Mouse (Mus musculus): ENCODE data around the gene Hoxb7. TPM values are rescaled to one million over a fixed set of nuclear protein-coding genes. Genes with fewer than 3 reads are reported as not detected.

The Hoxb7 gene
- polyA plus RNA-seq, 1 experiment from 2014 or later = 11.7 TPM

DNA sequence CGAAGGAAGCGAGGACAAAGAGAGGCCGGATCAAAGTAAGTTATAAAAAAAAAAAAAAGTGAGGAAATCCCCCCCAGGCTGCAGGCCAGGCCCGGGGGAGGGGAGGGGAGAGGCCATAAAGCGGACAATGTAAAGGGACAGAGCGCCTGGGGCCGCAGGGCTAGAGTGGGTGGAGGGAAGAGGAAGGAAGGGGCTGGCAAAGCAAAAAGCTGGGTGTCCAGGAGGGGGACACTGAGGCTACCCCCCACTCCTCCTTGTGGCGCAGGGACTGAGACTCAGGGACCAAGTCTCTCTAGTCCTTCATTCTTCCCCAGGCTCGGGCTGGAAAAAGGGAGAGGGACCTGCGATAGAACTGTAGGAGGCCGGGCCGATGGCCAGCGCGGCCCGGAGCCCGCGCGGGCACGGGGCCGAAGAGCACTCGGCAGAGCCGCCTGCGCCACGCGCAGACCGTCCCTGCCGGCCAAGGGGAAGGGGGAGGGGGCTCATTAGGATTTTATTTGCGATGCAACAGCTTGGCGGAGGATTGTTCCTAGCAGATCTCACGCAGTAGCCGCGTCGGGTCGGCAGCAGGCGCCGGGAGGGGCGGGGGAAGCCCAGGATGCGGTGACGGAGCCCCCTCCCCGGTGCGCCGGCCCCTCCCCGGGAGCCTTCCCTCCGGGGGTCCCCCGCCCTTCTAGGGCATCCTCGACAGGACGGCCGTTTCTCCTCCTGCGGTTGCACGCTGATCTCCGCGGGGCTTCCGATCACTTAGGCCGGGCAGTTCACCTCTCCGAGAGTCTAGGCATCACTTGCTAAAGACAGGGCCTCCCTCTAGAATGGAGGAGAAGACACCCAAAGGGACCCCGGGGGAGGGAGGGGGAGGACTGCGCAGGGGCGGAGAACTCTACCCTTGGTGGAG is 14.2 kb upstream of the Hoxb7 start:
- DNase-seq (ENCODE audit: low spot score) (no peak), ATAC-seq (replicated peaks; ENCODE audit: low FRiP score, low TSS enrichment, low read depth) (peak; percentile 18; the same call in 1 of the 2 replicates)
- H3K36me3 ChIP-seq (ENCODE audit: control insufficient read depth, insufficient read depth, low read length) = no peaks in the 10 kb centered on the region
- H3K9ac ChIP-seq (ENCODE audit: low read length) = peak overlapping the region; percentile 37; the same call in 1 of the 2 replicates
- no peak overlapping the region for H3K27ac ChIP-seq (ENCODE audit: low read depth)
- H3K4me2 ChIP-seq (ENCODE audit: low read length) = peak overlapping the region; percentile 49
- H3K9me3 ChIP-seq (ENCODE audit: control insufficient read depth, low read length) = no peaks in the 10 kb centered on the region
- H3K4me1 ChIP-seq (replicated peaks; ENCODE audit: control insufficient read depth, insufficient read depth, low read length) = 0 out of 2 replicates have a peak, but pooled peaks cover 16% of the 10 kb centered on the region
- H3K4me3 ChIP-seq (ENCODE audit: low read depth, low read length) = peak overlapping the region; percentile 30
- H3K27me3 ChIP-seq (replicated peaks; ENCODE audit: control insufficient read depth, insufficient read depth, low read length) = peaks cover 100% of the 10 kb centered on the region
- WGBS = 1% methylated on average over 56 of the region's 58 CpGs

DNA sequence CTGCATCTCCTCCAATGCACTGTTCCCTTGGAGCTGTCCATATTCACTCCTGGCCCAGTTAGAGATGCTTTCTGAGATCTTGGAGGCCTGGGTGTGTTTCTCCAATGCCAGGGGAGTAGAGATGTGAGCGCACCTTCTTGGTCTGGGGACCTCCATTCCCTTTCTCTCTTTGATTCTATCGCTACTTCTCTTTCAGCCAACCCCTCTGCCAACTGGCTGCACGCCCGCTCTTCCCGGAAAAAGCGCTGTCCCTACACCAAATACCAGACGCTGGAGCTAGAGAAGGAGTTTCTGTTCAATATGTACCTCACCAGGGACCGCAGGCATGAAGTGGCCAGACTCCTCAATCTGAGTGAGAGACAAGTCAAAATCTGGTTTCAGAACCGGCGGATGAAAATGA is 12.0 kb upstream of the Hoxb7 start:
- Histone ChIP-seq H3K36me3 (ENCODE audit: control insufficient read depth, insufficient read depth, low read length) (no peaks in the 10 kb centered on the region), H3K9ac (ENCODE audit: low read length) (no peak overlapping the region), H3K27ac (ENCODE audit: low read depth) (no peak overlapping the region), H3K4me2 (ENCODE audit: low read length) (no peak overlapping the region), H3K27me3 (replicated peaks; ENCODE audit: control insufficient read depth, insufficient read depth, low read length) (peaks cover 98% of the 10 kb centered on the region), H3K9me3 (ENCODE audit: control insufficient read depth, low read length) (no peaks in the 10 kb centered on the region), H3K4me1 (replicated peaks; ENCODE audit: control insufficient read depth, insufficient read depth, low read length) (peaks cover 22% of the 10 kb centered on the region; the same call in 1 of the 2 replicates), H3K4me3 (ENCODE audit: low read depth, low read length) (no peak overlapping the region)
- WGBS = 30% methylated on average over 10 of the region's 10 CpGs
- DNase-seq (ENCODE audit: low spot score) (no peak), ATAC-seq (replicated peaks; ENCODE audit: low FRiP score, low TSS enrichment, low read depth) (no peak)

DNA sequence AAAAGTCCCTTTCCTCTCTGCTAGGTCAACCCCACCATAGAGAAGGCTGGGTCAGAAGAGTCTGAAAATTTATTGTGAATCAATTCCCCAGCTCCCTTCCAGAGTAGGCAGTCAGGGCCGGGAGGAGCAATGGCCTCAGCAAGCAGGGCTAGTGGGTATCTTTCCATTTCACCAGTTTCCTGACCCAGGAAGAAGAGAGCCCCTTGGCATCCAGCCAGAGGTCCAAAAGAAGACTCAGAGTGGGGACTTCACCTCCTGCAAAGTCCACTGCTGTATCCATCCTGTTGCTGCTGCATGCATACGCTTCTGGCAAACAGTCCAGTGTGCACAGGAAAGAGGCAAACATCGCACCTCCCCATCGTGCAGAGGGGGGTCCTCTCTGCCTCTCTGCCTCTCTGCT is 10.5 kb upstream of the Hoxb7 start:
- no peak for ATAC-seq (replicated peaks; ENCODE audit: low FRiP score, low TSS enrichment, low read depth)
- H3K4me3 ChIP-seq (ENCODE audit: low read depth, low read length) = no peak overlapping the region
- DNase-seq (ENCODE audit: low spot score) = no peak
- peaks cover 90% of the 10 kb centered on the region for H3K27me3 ChIP-seq (replicated peaks; ENCODE audit: control insufficient read depth, insufficient read depth, low read length)
- no peaks in the 10 kb centered on the region for H3K36me3 ChIP-seq (ENCODE audit: control insufficient read depth, insufficient read depth, low read length)
- no peaks in the 10 kb centered on the region for H3K9me3 ChIP-seq (ENCODE audit: control insufficient read depth, low read length)
- no peak overlapping the region for H3K9ac ChIP-seq (ENCODE audit: low read length)
- 33% methylated on average over 4 of the region's 4 CpGs for WGBS
- peaks cover 18% of the 10 kb centered on the region; the same call in 1 of the 2 replicates for H3K4me1 ChIP-seq (replicated peaks; ENCODE audit: control insufficient read depth, insufficient read depth, low read length)
- H3K4me2 ChIP-seq (ENCODE audit: low read length) = no peak overlapping the region
- H3K27ac ChIP-seq (ENCODE audit: low read depth) = no peak overlapping the region

DNA sequence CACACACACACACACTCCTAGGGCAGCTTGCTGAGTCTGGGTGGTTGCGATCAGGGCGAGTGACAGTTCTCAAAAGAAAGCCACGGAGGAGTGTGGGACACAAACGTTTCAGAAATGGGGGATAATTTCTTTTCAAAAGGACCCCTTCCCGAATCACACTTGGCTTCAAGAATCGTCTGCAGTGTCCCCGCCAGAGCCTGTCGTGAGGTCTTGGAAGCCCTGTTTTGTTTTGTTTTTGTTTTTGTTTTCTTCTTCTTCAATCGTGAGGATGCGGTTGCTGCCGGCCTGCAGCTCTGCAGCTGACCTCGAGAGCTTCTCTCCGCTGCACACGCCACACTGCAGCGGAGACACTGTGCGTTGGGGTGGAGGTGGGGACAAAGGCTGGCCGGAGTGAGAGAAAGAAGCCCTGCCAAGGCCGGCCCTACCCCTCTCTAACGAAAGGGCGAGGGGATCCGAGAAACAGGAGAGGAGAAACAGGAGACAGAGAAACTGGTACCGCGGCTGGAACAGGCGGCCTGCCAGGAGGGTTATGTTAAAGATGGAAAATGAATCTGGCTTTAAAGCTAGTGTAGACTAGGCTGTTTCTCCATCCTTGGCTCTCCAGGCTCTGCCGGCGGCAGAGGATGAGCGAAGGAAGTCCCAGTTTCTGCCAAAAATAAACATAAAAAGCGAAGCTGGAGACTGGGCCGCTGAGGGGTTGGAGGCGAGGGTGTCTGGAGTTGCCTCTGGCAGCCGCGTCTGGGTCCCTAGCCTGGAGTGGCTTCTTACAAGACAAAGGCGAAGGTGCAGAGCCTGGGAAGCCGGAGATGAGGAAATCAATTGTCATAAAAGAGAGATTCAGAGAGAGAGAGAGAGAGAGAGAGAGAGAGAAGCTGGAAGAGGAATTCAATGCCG is 9.0 kb upstream of the Hoxb7 start:
- Histone ChIP-seq H3K9ac (ENCODE audit: low read length) (0 out of 2 replicates have a peak overlapping the region, but pooled peaks have one; percentile 20), H3K4me1 (replicated peaks; ENCODE audit: control insufficient read depth, insufficient read depth, low read length) (peaks cover 7% of the 10 kb centered on the region; the same call in 1 of the 2 replicates), H3K4me3 (ENCODE audit: low read depth, low read length) (no peak overlapping the region), H3K4me2 (ENCODE audit: low read length) (peak overlapping the region; percentile 36), H3K36me3 (ENCODE audit: control insufficient read depth, insufficient read depth, low read length) (no peaks in the 10 kb centered on the region), H3K27me3 (replicated peaks; ENCODE audit: control insufficient read depth, insufficient read depth, low read length) (peaks cover 86% of the 10 kb centered on the region), H3K27ac (ENCODE audit: low read depth) (no peak overlapping the region), H3K9me3 (ENCODE audit: control insufficient read depth, low read length) (no peaks in the 10 kb centered on the region)
- ATAC-seq (replicated peaks; ENCODE audit: low FRiP score, low TSS enrichment, low read depth) = no peak
- 7% methylated on average over 35 of the region's 35 CpGs for WGBS
- no peak for DNase-seq (ENCODE audit: low spot score)

DNA sequence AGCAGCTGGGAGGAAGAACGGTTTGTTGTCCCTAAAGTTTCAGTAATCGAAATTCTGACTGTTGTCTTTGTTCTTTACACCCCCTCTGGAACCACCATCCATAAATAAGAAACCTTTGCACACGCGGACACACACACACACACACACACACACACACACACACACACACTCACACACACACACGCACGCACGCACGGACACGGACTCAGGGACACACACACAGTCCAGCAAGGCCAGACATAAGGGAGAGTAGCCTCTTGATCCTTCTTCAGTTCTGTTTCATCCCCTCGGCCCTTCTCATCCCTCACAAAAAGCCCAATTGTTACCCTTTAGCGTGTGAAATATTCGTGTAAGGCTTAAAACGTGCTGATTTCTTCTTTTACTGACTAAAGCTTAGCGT is 8.1 kb upstream of the Hoxb7 start:
- 0 out of 2 replicates have a peak overlapping the region, but pooled peaks have one; percentile 36 for H3K4me2 ChIP-seq (ENCODE audit: low read length)
- peaks cover 7% of the 10 kb centered on the region; the same call in 1 of the 2 replicates for H3K4me1 ChIP-seq (replicated peaks; ENCODE audit: control insufficient read depth, insufficient read depth, low read length)
- ATAC-seq (replicated peaks; ENCODE audit: low FRiP score, low TSS enrichment, low read depth) = no peak
- DNase-seq (ENCODE audit: low spot score) = no peak
- no peaks in the 10 kb centered on the region for H3K9me3 ChIP-seq (ENCODE audit: control insufficient read depth, low read length)
- no peak overlapping the region for H3K4me3 ChIP-seq (ENCODE audit: low read depth, low read length)
- WGBS = 19% methylated on average over 14 of the region's 14 CpGs
- H3K36me3 ChIP-seq (ENCODE audit: control insufficient read depth, insufficient read depth, low read length) = no peaks in the 10 kb centered on the region
- H3K27me3 ChIP-seq (replicated peaks; ENCODE audit: control insufficient read depth, insufficient read depth, low read length) = peaks cover 77% of the 10 kb centered on the region
- H3K27ac ChIP-seq (ENCODE audit: low read depth) = no peak overlapping the region
- no peak overlapping the region for H3K9ac ChIP-seq (ENCODE audit: low read length)

DNA sequence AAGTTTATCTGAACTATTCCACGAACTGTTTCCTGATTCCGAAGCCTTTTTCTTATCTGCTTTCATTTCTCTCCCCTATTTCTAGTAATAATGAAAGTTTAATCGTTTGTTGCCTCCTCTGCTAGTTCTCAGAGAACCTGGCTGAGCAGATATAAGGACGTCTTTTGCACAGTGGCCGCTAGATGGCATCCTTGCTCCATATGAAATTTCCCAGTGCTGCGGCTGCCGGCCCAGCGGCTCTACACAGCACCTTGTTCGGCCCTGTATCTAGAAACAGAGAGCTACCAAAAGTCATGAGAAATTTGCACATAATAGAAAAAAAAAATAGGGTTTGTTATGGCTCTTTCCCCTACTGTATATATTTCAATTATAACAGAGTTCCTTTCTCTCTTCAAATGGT is 7.7 kb upstream of the Hoxb7 start:
- no peaks in the 10 kb centered on the region for H3K9me3 ChIP-seq (ENCODE audit: control insufficient read depth, low read length)
- no peak overlapping the region for H3K27ac ChIP-seq (ENCODE audit: low read depth)
- DNase-seq (ENCODE audit: low spot score) = peak; percentile 94
- WGBS = under 1% methylated on average over 9 of the region's 9 CpGs
- no peak overlapping the region for H3K4me3 ChIP-seq (ENCODE audit: low read depth, low read length)
- no peak overlapping the region for H3K9ac ChIP-seq (ENCODE audit: low read length)
- ATAC-seq (replicated peaks; ENCODE audit: low FRiP score, low TSS enrichment, low read depth) = peak; percentile 32
- peaks cover 7% of the 10 kb centered on the region; the same call in 1 of the 2 replicates for H3K4me1 ChIP-seq (replicated peaks; ENCODE audit: control insufficient read depth, insufficient read depth, low read length)
- H3K4me2 ChIP-seq (ENCODE audit: low read length) = no peak overlapping the region
- H3K27me3 ChIP-seq (replicated peaks; ENCODE audit: control insufficient read depth, insufficient read depth, low read length) = peaks cover 72% of the 10 kb centered on the region
- no peaks in the 10 kb centered on the region for H3K36me3 ChIP-seq (ENCODE audit: control insufficient read depth, insufficient read depth, low read length)

DNA sequence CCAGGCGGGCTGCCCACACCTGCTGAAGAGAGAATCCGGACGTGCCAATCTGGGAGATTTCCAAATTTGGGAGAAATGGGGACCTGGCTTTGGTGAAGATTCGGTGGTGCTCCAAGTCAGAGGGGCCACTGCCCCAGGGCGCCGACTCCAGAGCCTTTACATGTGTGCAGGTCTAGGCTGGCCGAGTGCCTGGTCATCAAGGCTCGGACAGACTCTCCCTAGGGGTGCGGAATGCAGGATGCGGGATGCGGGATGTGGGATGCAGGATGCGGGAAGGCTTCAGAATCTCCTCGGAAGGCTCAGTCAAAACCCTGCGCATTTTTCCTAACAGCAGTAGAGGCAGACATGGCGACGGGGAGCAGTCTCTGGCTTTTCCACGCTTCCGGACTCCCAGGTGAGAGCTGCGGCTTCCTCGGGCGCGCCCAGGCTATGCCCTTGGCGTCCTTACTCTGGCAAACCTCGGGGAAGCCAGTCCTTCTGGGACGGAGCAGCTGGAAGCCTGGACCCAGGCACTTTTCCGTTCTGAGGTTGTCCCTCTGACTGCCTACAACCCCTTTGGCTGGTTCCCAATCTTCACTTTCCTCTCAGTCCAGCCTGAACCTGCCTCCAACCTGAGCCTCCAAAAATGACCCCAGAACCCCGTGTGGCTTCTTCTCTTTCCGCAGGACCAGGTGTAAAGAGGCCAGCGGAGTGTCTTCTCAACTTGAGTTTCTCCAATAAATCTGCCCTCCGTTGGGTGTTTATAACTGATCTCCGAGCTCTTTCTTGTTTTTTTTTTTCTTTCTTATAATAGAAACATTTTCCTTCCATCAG is 6.8 kb upstream of the Hoxb7 start:
- Histone ChIP-seq H3K27me3 (replicated peaks; ENCODE audit: control insufficient read depth, insufficient read depth, low read length) (peaks cover 64% of the 10 kb centered on the region), H3K9ac (ENCODE audit: low read length) (no peak overlapping the region), H3K9me3 (ENCODE audit: control insufficient read depth, low read length) (no peaks in the 10 kb centered on the region), H3K4me3 (ENCODE audit: low read depth, low read length) (no peak overlapping the region), H3K4me2 (ENCODE audit: low read length) (peak overlapping the region; percentile 33; the same call in 1 of the 2 replicates), H3K4me1 (replicated peaks; ENCODE audit: control insufficient read depth, insufficient read depth, low read length) (peaks cover 7% of the 10 kb centered on the region; the same call in 1 of the 2 replicates), H3K27ac (ENCODE audit: low read depth) (no peak overlapping the region), H3K36me3 (ENCODE audit: control insufficient read depth, insufficient read depth, low read length) (no peaks in the 10 kb centered on the region)
- 7% methylated on average over 31 of the region's 31 CpGs for WGBS
- no peak for DNase-seq (ENCODE audit: low spot score)
- no peak for ATAC-seq (replicated peaks; ENCODE audit: low FRiP score, low TSS enrichment, low read depth)
